Mouse (Mus musculus) adrenal gland, adult 8-10 months (tissue): ENCODE results near the gene Rpp25. TPM values are rescaled to one million over a fixed set of nuclear protein-coding genes. Genes with fewer than 3 reads are reported as not detected.

ENCODE experiments used
- DNase-seq: peaks from one replicate; pipeline ENCODE4 v3.0.0; 2022
- total RNA-seq, 4 experiments: library from RNA; stranded (reverse); gene quantifications; 2 replicates each; pipeline ENCODE4 v1.2.4; 2022

Gene Rpp25
- total RNA-seq = 1 to 10 TPM; 3.8 to 9.1 (median 5.3) TPM

DNA sequence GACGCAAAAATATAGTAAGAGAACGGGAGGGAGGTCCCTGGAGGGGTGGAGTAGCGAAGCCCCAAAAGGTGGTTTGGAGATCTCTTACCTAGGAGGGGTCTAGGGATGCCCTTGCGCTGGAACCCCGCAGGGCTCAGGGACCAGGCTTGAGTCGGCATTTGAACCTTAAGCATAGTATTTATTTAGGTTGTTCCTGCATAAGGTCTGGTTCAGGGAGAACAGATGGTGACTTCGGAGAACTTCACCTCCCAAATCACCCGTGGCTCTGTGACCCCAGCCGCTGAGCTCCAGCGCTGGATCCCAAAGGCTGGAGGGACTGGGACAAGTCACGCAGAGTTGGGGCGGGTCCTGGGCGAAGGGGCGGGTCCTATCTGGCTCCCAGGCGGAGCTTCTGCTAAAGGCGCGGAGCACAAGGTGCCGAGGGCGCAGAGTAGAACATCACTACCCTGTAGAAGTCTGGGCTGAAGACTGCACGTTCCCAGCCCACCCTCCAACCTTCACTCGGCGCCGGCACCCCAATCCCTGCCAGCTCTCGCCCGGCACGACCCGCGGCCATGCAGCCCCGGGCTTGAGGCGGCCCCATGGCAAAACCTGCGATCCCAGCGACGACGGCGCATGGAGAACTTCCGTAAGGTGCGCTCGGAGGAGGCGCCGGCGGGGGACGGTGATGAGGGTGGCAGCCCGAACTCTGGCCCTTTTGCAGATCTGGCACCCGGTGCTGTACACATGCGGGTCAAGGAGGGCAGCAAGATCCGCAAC lies at the start of gene Rpp25:
Gene Rpp25 (plus strand): TSS at position 405 of the 759 bp plus-strand sequence.
- peak; percentile 60 for DNase-seq

DNA sequence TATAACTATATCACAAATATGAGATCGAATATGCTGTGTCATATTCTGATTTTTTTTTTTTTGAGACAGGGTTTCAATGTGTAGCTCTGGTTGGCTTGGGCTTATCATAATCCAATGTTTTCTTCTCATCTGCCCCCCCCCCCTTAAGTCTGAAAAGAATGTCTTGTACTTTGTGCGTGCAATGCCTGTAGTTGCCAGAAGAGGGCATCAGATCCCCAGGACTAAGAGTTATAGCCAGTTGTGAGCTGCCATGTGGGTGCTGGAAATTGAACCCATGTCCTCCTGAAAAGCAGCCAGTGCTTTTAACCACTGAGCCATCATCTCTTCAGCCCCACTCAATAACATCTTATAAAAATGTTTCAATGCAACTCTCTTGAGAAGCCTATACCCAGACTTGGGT lies 44.1 kb upstream of the Rpp25 start:
- DNase-seq = no peak

DNA sequence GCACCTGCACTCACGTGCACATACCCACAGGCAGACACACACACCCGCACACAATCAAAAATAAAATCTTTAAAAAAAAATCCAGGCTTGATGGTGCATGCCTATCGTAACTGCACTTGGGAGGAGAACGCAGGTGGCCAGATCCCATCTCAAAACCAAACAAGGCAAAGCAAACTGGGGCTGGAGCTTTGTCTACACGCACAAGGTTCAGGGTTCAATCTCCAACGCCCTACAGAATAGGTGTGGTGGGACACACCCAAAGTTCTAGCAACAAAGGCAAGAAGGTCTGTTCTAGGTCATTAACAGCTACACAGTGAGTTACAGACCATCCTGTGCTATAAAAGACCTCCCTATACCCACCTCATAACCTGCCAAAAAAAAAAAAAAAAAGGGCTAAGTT lies 41.0 kb upstream of the Rpp25 start:
- DNase-seq = no peak

DNA sequence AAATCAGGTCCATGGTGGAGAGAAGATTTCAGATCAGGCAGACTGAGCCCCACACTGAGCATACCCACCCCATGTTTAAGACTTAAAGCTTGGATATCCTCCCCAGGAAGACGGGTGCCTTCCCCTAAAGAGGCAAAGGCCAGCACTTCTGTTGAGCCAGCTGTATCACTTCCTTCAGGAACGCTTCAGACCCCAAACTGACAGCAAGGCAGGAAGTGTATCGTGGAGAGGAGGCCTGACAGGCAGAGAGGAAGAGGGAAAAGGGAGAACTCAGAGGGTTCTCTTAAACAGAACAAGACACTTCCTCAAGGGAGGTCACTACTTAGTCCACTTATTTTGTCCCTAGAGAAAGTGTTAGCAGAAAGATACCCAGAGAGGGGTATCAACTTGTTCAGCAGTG lies 37.7 kb upstream of the Rpp25 start:
- no peak for DNase-seq

DNA sequence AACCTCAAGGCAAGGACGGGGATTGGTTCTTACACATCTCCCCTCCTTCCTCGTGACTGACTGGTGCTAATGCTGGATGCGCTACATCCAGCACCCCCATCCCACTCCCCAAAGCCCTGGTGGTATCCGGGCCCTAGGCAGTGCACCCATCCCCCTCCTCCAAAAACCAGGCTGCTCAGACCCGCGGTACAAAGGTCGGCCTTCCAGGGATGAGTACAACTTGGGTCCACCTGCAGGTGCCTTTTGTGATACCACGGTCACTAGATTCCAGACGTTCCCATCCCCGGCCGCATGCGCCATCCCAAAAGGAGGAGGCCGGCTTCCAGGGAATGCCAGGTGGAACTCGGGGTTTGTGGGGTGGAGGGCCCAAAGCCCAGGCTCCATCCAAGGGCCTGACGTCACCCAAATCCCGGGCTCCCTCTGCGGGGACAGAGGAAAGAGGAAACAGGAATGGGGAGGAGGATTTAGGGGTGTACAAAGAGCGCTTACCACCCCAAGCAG lies 36.5 kb upstream of the Rpp25 start:
- DNase-seq = peak; percentile 14

DNA sequence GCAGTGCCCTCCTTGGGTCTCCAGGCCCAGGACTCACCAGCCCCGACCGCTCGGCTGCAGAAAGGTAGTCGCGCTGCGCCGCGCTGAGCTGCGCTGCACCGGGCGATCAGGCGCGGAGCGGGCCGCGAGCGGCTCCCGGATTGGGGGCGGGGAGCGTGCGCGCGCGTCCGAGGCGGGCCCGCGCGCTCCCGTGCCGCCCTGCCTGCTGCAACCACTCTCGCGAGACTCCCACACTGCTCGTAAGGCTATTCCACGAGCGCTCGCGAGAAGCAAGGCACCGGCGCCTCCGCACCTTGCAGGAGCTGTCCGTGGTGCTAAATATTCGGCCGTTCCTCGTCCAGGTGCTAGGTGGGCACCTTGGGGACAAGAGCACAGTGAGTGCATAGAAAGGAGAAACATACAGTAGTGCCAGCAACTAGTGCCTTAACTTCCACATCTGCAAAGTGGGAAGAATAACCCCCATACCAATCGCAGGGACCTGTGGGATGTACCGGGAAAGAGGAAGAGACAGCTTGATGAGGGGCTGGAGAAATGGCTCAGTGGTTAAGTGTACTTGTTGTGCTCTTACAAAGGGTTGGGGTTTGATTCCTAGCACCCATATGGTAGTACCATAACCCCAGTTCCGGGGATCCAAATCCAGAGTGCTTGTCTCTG lies 35.8 kb upstream of the Rpp25 start, which contains the start of gene Scamp5:
Gene Scamp5 (minus strand): TSS at position 165 of the 654 bp plus-strand sequence.
- DNase-seq = peak; percentile 82

DNA sequence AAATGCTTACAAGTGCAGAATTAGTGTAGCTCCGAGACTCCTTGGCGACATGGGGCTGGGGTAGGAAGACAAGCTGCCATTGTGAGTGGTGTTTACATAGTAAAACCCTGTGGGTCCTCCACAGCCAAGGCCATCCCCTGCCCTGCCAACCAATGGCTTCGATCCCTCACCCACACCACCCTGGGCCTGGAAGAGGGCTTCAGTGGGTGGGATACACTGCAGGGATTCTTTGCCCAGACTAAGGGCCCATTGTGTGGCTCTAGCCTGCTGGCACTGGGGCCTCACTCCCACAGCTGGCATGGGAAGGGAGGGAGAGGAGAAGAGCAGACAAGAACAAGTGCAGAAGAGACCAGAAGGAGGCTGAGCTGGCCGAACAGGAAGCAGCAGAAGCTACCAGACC lies 34.9 kb upstream of the Rpp25 start:
- DNase-seq = no peak

DNA sequence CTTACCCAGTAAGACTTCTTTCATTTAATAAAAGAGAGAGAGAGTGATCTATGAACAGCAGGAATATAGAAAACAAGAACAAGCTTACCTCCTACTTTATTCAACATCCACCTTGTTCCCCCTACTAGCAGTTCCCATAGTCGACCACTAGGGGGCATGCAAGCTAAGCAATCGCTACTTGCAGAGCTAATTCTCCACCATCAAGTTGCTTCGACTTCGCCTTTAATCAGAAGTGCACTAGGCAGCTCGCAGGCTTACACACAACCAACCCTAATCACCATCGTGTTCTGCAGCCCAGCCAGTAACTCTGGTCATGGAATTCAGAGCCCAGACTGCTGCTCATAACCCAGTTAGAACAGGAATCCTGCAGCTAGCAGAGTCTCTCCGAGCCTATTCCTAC lies 18.1 kb upstream of the Rpp25 start:
- DNase-seq = peak; percentile 55

DNA sequence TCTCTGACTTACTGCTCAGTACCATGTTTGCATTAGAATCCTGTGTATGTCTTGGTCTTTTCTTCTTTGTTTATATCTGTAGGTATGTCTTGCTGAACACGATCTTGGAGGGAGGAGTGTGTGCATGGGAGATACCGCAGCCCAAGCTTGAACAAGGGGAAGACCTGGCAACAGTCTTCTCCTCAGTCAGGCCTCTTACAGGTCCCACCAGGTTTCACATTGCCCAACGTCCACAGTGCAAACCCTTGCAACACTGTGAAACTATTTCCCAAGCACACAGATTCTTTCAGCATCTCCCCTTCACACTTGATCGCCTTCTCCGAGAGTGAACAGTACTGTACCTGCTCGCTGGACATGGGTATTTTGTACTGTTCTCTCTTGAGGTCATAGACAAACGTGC lies 16.0 kb upstream of the Rpp25 start:
- no peak for DNase-seq

DNA sequence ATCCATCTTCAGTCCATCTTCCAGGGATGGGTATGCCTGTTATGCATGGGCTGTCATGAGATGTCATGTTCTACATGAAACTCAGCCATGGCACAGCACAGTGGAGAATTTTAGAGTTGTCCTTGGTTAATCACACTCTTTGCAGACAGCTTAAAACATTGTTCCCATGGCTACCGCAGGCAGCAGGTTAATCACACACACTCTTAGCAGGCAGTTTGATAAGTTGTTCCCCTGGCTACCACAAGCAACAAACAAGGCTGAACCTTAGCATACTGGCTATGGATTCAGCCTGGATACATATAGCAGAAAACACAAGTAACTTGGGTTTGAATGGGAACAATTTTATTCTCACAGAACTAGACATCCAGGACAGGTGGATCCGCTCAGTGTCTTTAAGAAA lies 10.3 kb upstream of the Rpp25 start:
- DNase-seq = no peak

DNA sequence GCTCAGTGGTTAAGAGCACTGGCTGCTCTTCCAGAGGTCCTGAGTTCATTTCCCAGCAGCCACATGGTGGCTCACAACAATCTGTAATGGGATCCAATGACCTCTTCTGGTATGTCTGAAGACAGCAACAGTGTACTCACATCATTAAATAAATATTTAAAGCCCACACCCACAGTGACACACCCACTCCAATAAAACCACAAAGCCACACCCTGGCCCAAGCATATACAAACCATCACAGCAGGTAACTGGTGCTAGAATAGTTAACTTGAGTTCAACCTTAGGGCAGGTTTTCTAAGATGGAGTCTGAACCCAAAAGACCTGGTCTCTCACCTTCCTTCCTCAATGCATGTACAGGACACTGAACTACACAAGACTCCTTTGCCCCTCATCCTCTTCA lies 8.9 kb upstream of the Rpp25 start:
- DNase-seq = no peak

DNA sequence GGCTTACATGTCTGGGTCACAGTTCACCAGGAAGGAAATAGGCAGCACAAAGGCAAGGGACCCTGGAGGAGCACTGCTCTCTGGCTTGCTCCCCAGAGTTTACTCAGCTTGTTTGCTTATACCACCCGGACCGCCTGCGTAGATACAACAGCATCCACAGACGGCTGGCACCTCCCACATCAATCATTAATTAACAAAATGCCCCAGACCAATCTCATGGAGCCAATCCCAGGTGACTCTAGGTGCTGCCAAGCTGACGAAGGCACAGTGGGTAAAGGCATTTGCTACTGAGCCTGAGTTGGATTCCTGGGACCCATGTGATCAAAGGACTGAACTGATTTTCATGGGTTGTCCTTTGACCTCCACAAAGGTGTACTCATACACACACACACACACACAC lies 6.6 kb upstream of the Rpp25 start:
- no peak for DNase-seq

DNA sequence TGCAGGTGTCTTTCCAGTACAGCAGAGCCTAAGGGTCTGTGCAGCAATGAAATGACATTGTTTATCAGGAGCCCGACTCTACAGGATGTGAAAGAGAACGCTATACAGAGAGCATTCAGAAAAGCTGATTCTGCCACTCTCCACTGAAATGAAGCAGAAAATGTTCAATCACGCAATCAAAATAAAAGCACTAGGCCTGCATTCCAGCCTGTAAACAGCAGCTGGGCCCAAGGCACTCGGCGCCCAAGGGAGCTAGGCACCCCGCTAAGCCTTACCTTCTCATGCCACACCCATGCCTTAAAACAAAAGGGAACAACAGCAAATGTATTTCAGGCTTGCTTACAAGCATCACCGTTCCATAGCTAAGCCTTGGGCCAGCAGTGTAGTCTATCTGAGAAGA lies 5.3 kb upstream of the Rpp25 start:
- no peak for DNase-seq

DNA sequence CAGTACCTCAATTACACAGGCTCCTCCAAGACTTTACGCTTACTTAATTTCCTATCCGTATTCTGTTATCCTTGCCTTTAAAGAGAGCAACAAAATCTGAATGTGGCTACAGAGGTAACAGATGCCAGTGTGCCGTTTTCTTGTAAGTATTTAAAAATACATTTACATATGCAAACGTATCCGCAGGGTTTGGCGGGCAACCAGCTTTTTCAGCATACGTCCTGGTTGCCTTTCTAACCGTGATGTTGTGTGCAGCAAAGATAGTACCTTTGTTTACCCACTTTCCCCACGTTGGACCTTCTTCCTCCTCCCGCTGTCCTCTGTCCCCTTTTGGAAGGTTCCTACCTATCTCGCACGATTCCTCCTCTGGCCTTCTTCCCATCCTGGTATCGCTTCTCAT lies 2.4 kb upstream of the Rpp25 start:
- DNase-seq = no peak

DNA sequence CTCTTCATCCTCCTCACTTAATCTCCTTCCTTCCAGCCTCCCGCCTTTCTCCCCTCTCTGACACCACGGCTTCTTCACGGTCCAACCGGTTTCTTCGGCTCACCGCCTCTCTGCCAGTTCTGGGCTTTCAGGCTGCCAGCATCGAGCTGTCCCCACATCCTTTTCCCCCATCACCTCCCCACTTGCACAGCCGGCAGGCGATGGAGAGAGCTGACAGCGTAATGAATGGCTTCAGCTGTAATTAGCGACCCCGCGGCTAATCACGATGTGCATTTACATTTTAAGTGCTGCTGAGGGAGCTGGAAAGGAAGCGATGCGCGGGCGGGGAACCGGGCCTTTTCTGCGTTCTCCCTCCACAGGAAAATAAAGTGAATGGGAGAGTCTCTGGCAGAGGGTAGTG lies 2.0 kb upstream of the Rpp25 start:
- no peak for DNase-seq

DNA sequence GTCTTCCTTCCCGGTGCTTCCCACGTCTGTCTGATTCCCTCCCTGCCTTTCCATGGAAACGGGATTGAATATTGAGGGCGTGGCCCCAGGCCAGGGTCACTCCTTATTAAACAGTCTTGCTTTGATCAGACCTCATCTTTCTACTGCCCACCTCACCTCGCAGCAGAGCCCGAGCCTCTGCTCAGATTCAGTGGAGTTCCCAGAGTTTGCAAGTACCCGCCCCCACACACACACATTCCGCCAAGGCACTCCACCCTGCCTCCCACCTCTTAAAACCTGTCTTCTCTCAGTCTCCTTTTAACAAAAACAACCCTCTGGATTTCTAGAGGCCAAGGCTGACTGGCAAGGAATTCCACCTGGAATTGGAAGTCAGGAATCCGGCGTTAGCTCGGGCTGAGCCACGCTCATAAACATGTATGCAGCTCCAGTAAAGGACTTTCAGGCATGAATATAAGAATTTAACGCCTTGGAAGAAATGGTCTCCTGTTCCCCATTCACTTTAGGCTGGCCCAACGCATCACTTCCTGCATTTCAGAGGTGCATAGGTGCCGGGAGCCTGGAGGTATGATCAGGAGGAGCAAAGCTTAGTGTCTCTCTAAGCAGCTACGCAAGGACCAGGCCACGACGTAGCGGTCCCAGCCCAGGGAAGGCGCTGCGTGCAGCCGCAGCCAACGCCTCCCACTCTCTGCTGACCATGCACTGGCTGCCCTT lies 760 bp upstream of the Rpp25 start:
- no peak for DNase-seq

DNA sequence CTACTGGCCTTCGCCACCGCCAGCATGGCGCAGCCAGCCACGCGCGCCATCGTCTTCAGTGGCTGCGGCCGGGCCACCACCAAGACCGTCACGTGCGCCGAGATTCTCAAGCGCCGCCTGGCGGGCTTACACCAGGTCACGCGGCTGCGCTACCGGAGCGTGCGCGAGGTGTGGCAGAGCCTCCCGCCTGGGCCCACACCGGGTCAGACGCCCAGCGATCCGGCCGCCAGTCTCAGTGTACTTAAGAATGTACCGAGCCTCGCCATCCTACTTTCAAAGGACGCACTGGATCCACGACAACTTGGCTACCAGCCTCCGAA lies 515 bp downstream of the Rpp25 start:
- DNase-seq = peak; percentile 34

DNA sequence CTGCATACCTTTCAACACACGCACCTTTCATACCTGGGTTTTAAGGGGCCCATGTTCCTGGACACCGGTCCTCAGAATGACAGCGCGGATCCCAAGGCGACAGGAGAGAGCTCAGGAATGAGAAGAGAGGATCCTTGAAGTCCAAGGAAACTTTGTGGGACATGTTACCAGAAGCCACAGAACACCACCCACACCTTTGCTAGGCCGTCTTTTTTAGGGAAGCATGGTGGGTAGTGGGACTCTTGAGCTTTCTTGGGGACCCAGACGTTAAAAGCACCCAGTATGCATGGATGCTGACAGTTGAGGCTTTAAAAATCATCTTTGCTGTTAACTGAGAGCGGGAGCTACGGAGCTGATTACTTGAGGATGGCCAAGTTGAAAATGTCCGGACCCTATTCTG lies 1.1 kb downstream of the Rpp25 start:
- DNase-seq = no peak

DNA sequence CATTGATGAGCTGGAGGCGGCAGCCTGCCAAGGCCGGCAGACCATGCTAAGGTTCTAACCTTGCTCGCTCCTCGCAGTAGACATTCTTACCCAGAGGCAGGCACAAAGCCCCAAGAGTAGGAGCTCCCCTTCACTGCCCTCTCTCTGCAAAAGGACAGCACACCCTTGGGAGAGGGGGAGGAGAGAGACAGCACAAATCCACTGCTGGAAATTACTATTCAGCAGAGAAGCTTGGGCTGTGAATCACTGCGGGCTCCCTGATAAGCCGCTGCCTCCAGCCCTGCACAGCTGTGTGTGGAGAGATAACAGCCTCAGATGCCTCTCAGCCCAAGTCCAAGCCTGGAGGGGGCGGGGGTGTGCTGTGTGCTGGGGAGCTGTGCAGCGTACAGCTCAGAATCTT lies 1.9 kb downstream of the Rpp25 start:
- DNase-seq = peak; percentile 74

DNA sequence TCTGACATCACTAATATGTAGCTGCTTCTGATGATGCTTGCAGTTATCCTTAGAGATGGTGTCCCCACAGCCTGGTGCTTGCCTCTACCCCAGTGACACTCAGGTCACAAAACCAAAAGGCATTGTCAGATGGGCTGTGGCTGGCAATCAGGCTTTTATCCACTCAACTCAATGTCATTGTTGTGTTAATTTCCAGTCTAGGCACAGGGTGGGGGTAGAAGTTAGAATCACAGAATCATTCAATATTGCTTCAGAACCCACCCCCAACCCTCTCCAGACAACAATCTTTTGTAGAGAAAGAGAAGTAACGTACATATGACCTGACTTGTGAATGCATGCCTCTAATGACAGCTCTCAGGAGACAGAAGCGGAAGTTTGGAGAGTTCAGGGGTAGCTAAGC lies 6.8 kb downstream of the Rpp25 start:
- DNase-seq = no peak

DNA sequence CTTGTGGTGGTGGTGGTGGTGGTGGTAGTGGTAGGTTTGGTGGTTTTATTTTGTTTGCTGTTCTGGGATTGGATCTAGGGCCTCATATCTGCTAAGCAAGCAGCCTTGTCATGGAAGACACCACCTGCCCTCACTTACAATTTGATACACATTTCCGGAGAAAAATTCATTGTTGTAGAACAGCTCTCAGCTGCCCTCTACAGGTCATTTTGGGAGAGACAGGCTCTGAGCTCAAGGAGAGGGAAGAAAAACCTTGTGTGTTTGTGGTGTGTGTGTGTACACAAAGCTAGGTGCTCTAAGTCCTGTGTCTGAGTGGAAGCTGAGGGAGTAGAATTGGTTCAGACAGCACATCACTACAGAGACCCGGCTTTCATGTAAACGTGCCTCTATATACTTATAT lies 13.3 kb downstream of the Rpp25 start:
- DNase-seq = no peak

DNA sequence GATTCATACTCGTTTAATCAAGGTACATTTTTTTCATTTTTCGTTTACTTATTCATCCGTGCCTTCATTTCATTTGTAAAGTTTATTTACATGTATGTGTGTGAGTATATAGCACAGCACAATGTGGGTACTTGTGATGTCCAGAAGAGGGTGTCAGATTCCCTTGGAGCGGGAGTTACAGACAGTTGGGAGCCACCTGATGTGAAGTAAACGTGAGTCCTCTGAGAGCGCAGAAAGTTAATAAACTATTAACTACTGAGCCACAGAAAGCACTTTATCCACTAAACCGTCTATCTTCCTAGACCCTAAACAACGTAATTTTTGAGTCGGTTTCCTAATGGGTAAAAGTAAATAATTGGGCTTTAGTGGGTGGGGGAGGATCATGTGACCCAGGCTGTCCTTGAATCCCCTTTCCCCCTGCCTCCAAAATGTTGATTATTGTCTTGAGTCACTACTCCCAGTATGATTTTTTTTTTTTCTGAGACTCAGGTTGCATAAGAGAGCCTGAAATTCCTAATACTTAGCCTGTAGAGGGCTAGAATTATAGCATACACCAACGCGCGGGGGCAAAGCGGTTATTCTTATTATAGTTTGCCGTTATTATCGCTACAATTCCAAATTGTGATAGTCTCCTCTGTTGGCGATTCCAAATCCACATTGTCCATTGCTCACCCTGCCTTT lies 16.7 kb downstream of the Rpp25 start:
- DNase-seq = no peak
